Mouse (Mus musculus): ENCODE results near the gene Ctrc. TPM values are rescaled to one million over a fixed set of nuclear protein-coding genes. Genes with fewer than 3 reads are reported as not detected.

The Ctrc gene
- not detected in 2 replicates for polyA plus RNA-seq (2015; fragmentation: Nextera tagmentation; extraction: Ambion mirVana)

DNA sequence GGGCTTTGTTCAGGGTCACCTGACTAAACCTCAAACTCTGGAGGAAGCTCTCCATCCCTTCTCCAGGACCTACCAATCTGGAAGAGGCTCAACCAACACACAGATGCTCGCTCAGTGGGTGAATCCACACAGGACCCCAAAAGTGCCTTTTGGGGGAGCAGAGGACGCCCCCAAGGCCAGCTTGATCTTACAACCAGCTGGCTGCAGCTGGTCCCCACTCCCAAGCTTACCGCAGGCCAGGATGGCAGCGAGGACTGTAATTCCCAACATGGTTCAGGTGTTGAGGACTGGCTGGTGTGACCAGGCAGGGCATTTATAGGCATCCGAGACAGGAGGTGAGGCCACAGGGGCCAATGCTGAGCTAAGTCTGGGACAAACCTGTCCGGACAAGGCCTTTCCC is at the start of gene Ctrc:
Ctrc (minus strand) TSS at position 361 of the 400 bp plus-strand sequence.
- Histone ChIP-seq H3K4me3 (replicated peaks) (no peak within 1 kb of the TSS), H3K9me3 (replicated peaks) (no peaks in the 10 kb centered on the region), H3K27me3 (replicated peaks) (no peaks in the 10 kb centered on the region), H3K36me3 (no peaks in the 10 kb centered on the region), H3K9ac (replicated peaks) (no peak within 1 kb of the TSS), H3K27ac (replicated peaks) (no peak within 1 kb of the TSS), H3K4me2 (no peak within 1 kb of the TSS), H3K4me1 (no peaks in the 10 kb centered on the region)
- 84% methylated on average over 6 of the region's 6 CpGs for WGBS
- no peak for ATAC-seq (ENCODE audit: low FRiP score)

- WGBS = 57% methylated on average over 12 of the region's 12 CpGs
- no peak overlapping the region for H3K9ac ChIP-seq (replicated peaks)
These were observed 49.6 kb upstream of the Ctrc start for GRCm38 (mm10) chr4:141895772-141896171.

GRCm38 (mm10) chr4:141893157-141893784 is 47.1 kb upstream of the Ctrc start:
- Histone ChIP-seq H3K4me1 (peaks cover 20% of the 10 kb centered on the region; the same call in 1 of the 2 replicates), H3K36me3 (no peaks in the 10 kb centered on the region), H3K4me3 (replicated peaks) (no peak overlapping the region), H3K27me3 (replicated peaks) (no peaks in the 10 kb centered on the region), H3K9me3 (replicated peaks) (no peaks in the 10 kb centered on the region), H3K27ac (replicated peaks) (no peak overlapping the region), H3K9ac (replicated peaks) (no peak overlapping the region), H3K4me2 (no peak overlapping the region)
- 87% methylated on average over 8 of the region's 8 CpGs for WGBS
- ATAC-seq (ENCODE audit: low FRiP score) = no peak

More at GRCm38 (mm10) chr4:141895772-141896171, 49.6 kb upstream of the Ctrc start:
- no peaks in the 10 kb centered on the region for H3K27me3 ChIP-seq (replicated peaks)
- H3K4me3 ChIP-seq (replicated peaks) = no peak overlapping the region
- no peak for ATAC-seq (ENCODE audit: low FRiP score)
- H3K27ac ChIP-seq (replicated peaks) = no peak overlapping the region
- H3K4me2 ChIP-seq = no peak overlapping the region
- H3K36me3 ChIP-seq = no peaks in the 10 kb centered on the region
- H3K4me1 ChIP-seq = peaks cover 33% of the 10 kb centered on the region
- no peaks in the 10 kb centered on the region for H3K9me3 ChIP-seq (replicated peaks)

DNA sequence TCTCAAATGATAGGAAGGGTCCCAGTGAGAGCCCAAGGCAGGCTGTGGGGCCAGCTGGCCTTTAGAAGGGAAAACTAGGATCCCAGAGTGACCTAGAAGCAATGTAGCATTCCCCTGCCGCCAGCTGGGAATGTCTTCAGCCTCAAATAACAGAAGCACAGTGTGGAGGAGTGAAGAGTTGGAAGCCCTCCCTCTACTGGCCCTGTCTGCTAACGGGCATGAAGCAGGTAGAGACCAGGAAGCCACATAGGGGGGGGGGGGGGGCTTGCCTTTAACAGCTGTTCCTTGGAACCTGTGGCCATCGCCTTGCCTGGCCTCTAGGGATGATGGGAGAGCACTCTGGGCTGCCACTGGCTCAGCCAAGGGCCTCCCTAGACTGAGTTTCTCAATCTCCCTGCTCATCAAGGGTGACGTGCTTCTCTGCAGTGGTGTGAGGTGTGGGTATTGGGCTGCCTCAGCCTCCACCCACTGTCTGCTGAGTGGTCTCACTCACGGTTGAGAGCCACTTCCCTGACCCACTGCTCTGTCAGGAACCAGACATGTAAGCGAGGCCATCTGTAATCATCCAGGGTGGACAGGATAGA is 40.3 kb upstream of the Ctrc start:
- Histone ChIP-seq H3K36me3 (no peaks in the 10 kb centered on the region), H3K4me2 (no peak overlapping the region), H3K9me3 (replicated peaks) (no peaks in the 10 kb centered on the region), H3K9ac (replicated peaks) (no peak overlapping the region), H3K27ac (replicated peaks) (no peak overlapping the region), H3K4me1 (no peaks in the 10 kb centered on the region), H3K27me3 (replicated peaks) (no peaks in the 10 kb centered on the region), H3K4me3 (replicated peaks) (no peak overlapping the region)
- WGBS = 58% methylated on average over 6 of the region's 6 CpGs
- ATAC-seq (ENCODE audit: low FRiP score) = no peak

- Histone ChIP-seq H3K27ac (replicated peaks) (no peak overlapping the region), H3K36me3 (no peaks in the 10 kb centered on the region), H3K4me2 (no peak overlapping the region), H3K9ac (replicated peaks) (no peak overlapping the region), H3K9me3 (replicated peaks) (no peaks in the 10 kb centered on the region), H3K4me1 (no peaks in the 10 kb centered on the region), H3K27me3 (replicated peaks) (no peaks in the 10 kb centered on the region), H3K4me3 (replicated peaks) (no peak overlapping the region)
- 83% methylated on average over 9 of the region's 9 CpGs for WGBS
- no peak for ATAC-seq (ENCODE audit: low FRiP score)
These were observed 39.3 kb upstream of the Ctrc start for GRCm38 (mm10) chr4:141885451-141885850.

DNA sequence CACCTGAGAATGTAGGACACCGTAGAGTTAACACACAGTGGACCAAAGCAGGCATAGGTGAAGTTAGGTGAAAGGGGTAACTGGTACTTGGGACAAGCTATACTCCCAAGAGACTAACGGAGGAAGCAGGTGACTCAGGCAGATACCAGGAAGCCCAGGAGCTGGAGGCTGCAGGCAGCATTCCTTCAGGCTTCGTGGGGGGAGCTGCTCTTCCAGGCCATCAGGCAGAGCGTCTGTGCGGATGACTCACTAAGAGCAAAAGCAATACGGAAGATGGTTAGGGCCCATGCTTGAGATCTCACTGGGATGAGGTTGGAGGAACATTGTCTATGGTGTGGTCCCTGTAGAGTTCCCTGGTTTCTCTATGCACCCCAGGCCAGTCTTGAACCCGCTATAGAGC is 36.7 kb upstream of the Ctrc start:
- no peaks in the 10 kb centered on the region for H3K36me3 ChIP-seq
- no peak overlapping the region for H3K4me3 ChIP-seq (replicated peaks)
- no peak overlapping the region for H3K27ac ChIP-seq (replicated peaks)
- H3K4me2 ChIP-seq = no peak overlapping the region
- no peaks in the 10 kb centered on the region for H3K4me1 ChIP-seq
- no peaks in the 10 kb centered on the region for H3K9me3 ChIP-seq (replicated peaks)
- ATAC-seq (ENCODE audit: low FRiP score) = no peak
- 84% methylated on average over 7 of the region's 7 CpGs for WGBS
- no peaks in the 10 kb centered on the region for H3K27me3 ChIP-seq (replicated peaks)
- H3K9ac ChIP-seq (replicated peaks) = no peak overlapping the region

GRCm38 (mm10) chr4:141881950-141882349 is 35.8 kb upstream of the Ctrc start:
- Histone ChIP-seq H3K9ac (replicated peaks) (no peak overlapping the region), H3K4me2 (no peak overlapping the region), H3K36me3 (no peaks in the 10 kb centered on the region), H3K4me1 (no peaks in the 10 kb centered on the region), H3K27me3 (replicated peaks) (no peaks in the 10 kb centered on the region), H3K27ac (replicated peaks) (no peak overlapping the region), H3K9me3 (replicated peaks) (no peaks in the 10 kb centered on the region), H3K4me3 (replicated peaks) (no peak overlapping the region)
- WGBS = 77% methylated on average over 5 of the region's 5 CpGs
- no peak for ATAC-seq (ENCODE audit: low FRiP score)

DNA sequence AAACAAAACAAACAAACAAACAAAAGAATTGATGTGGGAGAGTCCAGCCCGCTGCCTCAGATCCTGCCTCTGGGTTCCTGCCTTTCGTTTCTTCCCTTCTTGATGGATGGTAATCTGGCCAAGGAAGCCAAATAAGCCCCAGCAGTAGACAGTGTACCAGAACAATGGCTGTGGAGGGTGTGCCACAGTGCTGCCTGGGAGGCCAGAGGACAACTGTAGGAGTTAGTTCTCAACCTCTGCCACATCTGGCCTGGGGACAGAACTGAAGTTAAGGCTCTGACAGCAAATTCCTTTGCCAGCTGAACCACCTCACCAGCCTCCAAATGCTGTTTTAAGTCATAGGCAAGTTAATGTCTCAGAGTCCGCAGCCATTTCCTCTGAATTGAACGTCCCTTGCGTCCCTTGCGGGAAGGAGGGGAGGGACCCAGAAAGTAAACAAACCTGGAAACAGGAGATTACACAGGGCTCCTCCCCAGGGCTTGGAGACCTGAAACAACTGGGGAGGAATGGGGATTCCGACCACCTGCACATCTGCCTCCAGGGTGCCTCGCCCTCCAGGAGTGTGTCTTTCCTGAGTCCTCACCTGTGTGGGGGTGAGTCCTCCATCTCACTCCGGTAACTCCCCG is 35.2 kb upstream of the Ctrc start:
- Histone ChIP-seq H3K36me3 (no peaks in the 10 kb centered on the region), H3K9me3 (replicated peaks) (no peaks in the 10 kb centered on the region), H3K9ac (replicated peaks) (no peak overlapping the region), H3K27ac (replicated peaks) (no peak overlapping the region), H3K4me1 (no peaks in the 10 kb centered on the region), H3K27me3 (replicated peaks) (no peaks in the 10 kb centered on the region), H3K4me3 (replicated peaks) (no peak overlapping the region), H3K4me2 (no peak overlapping the region)
- 65% methylated on average over 10 of the region's 10 CpGs for WGBS
- ATAC-seq (ENCODE audit: low FRiP score) = no peak

DNA sequence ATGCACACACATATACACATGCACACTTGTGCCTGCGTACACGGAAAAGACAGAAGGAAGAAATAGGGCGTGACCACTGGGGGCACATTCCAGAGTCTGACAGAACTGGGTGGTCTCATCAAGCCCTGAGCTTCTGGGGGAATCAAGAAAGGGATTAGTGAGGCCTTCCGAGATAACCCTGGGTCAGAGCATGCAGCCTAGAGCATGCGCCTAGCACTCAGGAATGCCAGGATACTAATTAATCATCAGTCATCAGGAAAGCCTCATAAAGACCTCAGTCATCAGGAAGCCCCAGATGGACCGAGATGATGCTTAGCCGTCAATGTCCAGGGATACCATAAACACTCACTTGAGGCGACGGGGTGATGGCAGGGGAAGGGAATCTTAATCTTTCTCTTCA is 33.7 kb upstream of the Ctrc start:
- no peak for ATAC-seq (ENCODE audit: low FRiP score)

DNA sequence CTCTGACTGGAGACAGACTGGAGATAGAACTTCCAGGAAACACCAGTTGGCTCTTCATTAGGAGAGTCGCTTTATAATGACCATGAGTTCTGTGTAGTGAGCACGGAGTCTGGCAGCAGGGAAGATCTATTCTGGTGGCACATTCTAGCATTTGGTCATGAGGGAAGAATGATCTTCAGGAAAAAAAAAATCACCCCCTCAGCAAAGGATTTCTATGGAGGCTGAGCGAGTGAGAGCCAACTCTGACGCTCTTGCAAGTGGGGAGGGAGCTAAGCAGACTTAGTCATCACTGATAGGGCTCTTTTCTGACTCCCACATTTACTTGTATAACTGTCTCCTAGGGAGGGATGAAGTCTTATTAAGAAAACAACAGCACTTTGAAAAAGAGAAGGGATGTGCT is 32.9 kb upstream of the Ctrc start:
- Histone ChIP-seq H3K4me1 (peaks cover 8% of the 10 kb centered on the region), H3K4me2 (no peak overlapping the region), H3K27me3 (replicated peaks) (no peaks in the 10 kb centered on the region), H3K9ac (replicated peaks) (no peak overlapping the region), H3K4me3 (replicated peaks) (no peak overlapping the region), H3K36me3 (no peaks in the 10 kb centered on the region), H3K27ac (replicated peaks) (no peak overlapping the region), H3K9me3 (replicated peaks) (no peaks in the 10 kb centered on the region)
- ATAC-seq (ENCODE audit: low FRiP score) = no peak
- 77% methylated on average over 4 of the region's 4 CpGs for WGBS

More for the DNA sequence above, 33.7 kb upstream of the Ctrc start:
- Histone ChIP-seq H3K4me3 (replicated peaks) (no peak overlapping the region), H3K9ac (replicated peaks) (no peak overlapping the region), H3K27ac (replicated peaks) (no peak overlapping the region), H3K4me1 (peaks cover 8% of the 10 kb centered on the region), H3K4me2 (no peak overlapping the region), H3K36me3 (no peaks in the 10 kb centered on the region), H3K9me3 (replicated peaks) (no peaks in the 10 kb centered on the region), H3K27me3 (replicated peaks) (no peaks in the 10 kb centered on the region)
- 73% methylated on average over 9 of the region's 9 CpGs for WGBS

DNA sequence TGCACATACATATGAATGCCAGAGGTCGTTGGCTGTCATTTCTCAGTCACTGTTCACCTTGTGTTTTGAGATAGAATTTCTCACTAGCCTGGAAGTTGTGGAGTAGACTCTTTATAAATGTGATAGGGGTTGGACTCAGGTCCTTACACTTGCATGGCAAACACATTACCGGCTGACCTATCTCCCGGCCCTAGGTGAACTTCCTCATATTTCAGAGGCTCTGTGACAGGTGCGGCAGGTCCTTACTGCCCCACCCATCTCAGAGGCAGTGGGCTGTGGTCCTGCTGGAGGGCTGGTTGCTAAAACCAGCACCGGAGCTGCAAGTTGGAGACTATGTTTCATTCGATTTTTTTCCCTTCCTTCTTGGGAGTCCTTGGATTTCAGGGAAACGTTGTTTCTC is 32.5 kb upstream of the Ctrc start:
- no peaks in the 10 kb centered on the region for H3K9me3 ChIP-seq (replicated peaks)
- no peak overlapping the region for H3K4me3 ChIP-seq (replicated peaks)
- peaks cover 12% of the 10 kb centered on the region for H3K4me1 ChIP-seq
- H3K4me2 ChIP-seq = no peak overlapping the region
- WGBS = 76% methylated on average over 7 of the region's 7 CpGs
- no peaks in the 10 kb centered on the region for H3K27me3 ChIP-seq (replicated peaks)
- no peak overlapping the region for H3K9ac ChIP-seq (replicated peaks)
- no peak overlapping the region for H3K27ac ChIP-seq (replicated peaks)
- ATAC-seq (ENCODE audit: low FRiP score) = no peak
- H3K36me3 ChIP-seq = no peaks in the 10 kb centered on the region

GRCm38 (mm10) chr4:141875481-141876108 is 29.4 kb upstream of the Ctrc start:
- Histone ChIP-seq H3K9me3 (replicated peaks) (no peaks in the 10 kb centered on the region), H3K27ac (replicated peaks) (peak overlapping the region; percentile 72), H3K4me2 (peak overlapping the region; percentile 75), H3K9ac (replicated peaks) (peak overlapping the region; percentile 72), H3K4me3 (replicated peaks) (peak overlapping the region; percentile 66), H3K36me3 (no peaks in the 10 kb centered on the region), H3K4me1 (peaks cover 43% of the 10 kb centered on the region), H3K27me3 (replicated peaks) (no peaks in the 10 kb centered on the region)
- 12% methylated on average over 8 of the region's 8 CpGs for WGBS
- ATAC-seq (ENCODE audit: low FRiP score) = peak; percentile 17; the same call in 1 of the 2 replicates

All from neural tube, embryonic 15.5 days (tissue).